Mouse (Mus musculus) right cerebral cortex, adult 2 months (tissue): ENCODE results near the gene Wdr83.

Source experiments
- DNase-seq, 2 experiments: peaks; one replicate each; pipeline ENCODE4 v3.0.0; 2021 to 2022; ENCODE audit warnings: low spot score in 2 of 2

Wdr83 gene

GRCm38 (mm10) chr8:85076993-85077392 lies 4.1 kb downstream of the Wdr83 start:
- DNase-seq, result peak; percentile 83 to 84

DNA sequence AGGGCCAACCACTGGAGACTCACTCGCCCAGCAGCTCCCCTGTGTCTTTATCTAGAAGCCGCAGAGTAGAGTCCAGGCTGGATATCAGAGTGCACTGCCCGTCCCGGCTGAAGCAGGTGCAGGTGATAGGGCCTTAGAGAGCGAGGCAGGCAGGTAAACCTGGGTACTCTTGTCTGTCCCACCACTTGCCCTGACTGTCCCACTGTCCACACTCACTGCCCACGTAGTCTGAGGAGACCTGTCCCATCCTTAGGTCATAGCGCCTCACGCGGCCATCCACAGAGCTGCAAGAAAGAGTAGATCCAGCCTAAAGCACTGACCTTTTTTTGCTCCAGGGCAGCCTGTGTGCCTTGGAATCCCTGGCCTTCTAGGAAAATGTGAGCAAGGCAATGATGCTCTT lies 5.1 kb downstream of the Wdr83 start:
- peak in 1 of 2 experiments; percentile 38 for DNase-seq

- no peak for DNase-seq
These were observed 6.5 kb downstream of the Wdr83 start for GRCm38 (mm10) chr8:85074617-85075016.

DNA sequence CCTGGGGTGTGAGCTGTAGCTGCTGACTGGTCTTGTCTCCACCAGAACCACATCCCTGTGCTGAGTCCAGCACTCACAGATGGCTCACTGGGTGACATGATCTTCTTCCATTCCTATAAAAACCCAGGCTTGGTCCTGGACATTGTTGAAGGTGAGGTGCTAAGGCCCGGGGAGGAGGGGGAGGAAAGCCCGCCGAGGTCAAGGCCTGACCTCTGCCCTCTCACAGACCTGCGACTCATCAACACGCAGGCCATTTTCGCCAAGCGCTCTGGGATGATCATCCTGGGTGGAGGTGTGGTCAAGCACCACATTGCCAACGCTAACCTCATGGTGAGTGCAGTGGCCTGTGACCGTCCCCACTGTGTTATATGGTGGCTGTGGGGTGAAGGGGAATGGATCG lies 6.9 kb downstream of the Wdr83 start:
- no peak for DNase-seq

DNA sequence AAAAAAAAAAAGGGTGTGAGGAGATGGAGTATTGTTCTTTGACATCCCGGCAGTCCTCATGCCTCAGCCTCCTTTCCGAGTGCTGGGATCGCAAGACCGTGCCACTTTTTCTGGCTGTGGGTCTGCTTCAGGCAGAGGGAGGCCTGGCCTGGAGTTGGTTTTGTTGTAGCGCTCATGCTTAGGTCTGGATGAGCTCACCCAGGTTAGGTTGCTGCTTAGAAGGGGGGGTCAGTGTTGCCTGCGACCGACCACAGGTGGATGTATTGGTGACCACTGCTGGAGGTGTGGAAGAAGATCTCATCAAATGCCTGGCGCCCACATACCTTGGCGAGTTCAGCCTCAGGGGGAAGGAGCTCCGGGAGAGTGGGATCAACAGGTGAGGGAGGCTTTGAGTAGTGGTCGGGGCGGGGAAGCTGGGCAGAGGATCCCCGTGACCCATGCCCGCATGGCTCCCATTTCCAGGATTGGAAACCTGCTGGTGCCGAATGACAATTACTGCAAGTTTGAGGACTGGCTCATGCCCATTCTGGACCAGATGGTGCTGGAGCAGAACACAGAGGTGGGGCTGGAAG lies 8.0 kb downstream of the Wdr83 start:
- no peak for DNase-seq

- peak in 1 of 2 experiments; percentile 60 for DNase-seq
These were observed 8.7 kb downstream of the Wdr83 start for GRCm38 (mm10) chr8:85072364-85072929.

- DNase-seq, result peak; percentile 91 to 94
These were observed 9.4 kb downstream of the Wdr83 start, which contains the start of gene Dhps for GRCm38 (mm10) chr8:85071514-85072281. Dhps (plus strand) TSS chr8:85071757.

DNA sequence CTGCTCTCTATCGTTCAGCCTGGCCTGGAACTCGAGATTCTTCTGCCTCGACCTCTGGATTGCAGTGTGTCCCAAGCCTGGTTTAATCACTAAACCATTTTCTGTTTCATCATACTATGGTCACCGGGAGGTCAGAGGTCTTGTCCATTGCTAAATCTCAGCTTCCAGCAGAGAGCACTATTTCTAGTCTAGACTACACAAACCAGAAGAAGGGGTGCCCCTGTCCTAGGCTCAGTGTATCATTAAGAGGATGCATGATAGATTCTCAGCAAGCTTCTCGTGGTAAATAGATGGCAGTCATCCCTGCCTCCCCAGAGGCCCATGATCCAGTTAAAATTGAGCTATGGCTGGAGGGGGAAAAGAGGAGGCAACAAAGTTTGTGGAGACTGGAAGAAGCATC lies 10.1 kb downstream of the Wdr83 start:
- no peak for DNase-seq

DNA sequence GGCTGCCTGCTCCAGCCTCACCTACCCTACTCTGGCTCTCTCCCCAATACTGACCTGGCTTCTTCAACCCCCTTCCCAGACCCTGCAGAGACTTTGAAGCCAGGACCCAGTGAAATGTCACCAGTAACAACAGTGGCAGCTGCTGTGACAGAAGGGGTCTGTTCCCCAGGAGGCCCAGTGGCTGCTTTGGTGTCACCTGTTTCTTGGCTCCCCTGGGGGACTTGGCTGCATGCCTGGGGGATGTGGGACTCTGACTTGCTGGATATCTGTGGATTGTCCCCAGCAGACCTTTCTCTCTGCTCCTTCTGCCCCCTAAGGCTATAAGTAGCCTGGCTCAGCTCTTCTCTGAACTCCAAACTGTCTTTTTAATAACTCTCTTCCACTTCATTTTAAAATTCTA lies 13.1 kb downstream of the Wdr83 start, which contains the start of gene Gm5741:
TSS of gene Gm5741 (minus strand) at position 1 of the 400 bp plus-strand sequence.
- no peak for DNase-seq

DNA sequence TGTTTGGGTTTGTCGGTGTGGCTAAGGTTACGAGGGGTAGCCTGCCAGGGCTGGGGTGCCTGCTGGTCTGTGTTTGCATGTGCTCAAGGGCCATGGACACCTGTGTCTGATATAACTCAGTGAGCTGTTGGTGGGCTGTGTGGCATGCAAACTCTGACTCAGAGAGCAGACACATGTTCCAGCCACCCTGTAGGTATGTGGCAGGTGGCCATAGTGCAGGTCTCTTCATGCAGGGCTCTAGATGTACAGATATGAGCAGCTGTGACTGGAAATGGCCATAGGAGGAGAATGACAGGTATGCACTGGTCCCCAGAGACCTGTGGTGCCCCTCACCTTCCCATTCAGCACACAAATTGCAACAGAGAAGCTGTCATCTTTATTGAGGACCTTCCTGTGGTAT lies 14.0 kb downstream of the Wdr83 start:
- DNase-seq, result no peak

GRCm38 (mm10) chr8:85065213-85065612 lies 15.9 kb downstream of the Wdr83 start:
- no peak for DNase-seq

GRCm38 (mm10) chr8:85062603-85063002 lies 18.5 kb downstream of the Wdr83 start:
- DNase-seq, result no peak

- peak; percentile 94 to 96 for DNase-seq
These were observed 21.1 kb downstream of the Wdr83 start, which contains the start of gene Fbxw9 for GRCm38 (mm10) chr8:85059879-85060616. Fbxw9 (plus strand) TSS chr8:85060055.

DNA sequence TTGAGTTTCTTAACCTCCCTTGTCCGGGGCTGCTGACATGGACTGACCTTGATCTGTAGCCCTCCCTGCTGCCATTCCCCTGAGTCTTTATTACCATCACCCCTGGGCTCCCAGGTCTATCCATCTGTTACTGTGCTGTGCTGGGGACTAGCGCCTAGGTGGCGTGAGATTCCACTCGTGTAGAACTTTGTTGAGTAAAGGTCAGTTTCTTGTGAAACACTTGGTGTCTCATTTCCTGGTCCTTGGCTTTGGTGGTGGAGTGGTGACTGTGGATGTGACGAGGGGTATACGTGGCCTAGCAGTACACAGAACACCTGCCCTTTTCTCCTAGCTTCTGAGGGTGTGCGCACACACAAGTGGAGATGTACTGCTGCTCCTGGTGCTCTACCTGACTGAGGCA lies 23.7 kb downstream of the Wdr83 start:
- no peak for DNase-seq

DNA sequence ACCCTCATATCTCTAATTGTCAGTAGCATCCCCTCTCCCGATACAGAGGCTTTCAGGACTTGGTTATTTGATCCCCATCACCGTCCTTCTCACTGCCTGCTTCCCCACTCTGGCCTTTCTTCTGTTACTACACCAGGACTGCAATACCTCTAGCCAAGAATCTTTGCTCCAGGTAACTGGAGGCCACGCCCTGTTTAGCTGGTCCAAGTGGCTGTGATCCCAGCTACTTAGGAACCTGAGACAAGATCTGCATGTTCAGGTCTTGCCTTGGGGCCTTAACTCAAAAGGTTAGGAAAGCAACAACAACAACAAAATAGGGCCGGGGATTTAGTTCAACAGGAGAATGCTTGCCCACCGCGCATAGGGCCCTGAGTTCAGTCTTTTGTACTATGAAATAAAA lies 37.5 kb downstream of the Wdr83 start:
- no peak for DNase-seq

DNA sequence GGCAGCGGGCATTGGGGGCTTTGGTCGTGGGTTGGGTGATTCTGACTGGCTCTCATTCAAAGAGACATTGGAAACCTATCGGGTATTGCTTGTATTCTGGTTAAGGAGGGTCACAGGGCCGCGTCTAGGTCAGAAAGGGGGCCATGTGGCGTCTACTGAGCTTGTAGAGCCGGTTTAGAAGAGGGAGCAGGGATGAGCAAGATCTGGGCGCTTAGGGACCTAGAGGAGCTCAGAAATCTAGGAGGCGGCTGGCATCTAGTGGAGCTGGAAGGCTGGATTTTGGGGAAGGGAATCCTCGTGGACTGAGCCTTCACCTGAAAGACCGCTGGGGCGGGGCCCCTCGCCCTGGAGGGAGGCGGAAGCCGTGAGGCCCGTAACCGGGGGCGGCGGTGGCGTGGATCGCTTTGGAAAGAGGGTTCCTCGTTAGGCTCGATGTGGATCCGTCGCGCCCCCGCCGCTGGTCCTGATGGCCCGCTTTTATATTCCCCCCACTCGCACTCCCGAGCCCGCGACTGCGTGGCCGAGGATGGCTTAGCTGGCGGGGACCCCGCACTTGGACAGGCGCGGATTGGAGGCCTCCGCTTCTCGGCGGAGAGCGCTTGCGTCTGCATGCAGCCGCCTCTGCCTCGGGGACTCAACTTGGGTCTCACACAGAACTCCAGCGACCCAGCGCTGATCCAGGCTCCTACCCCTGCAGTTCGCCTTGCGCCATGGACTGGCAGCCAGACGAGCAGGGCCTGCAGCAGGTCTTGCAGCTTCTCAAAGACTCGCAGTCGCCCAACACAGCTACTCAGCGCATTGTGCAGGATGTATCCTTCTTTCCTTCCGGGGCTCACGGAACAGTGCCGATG lies 43.2 kb downstream of the Wdr83 start:
- peak; percentile 63 to 64 for DNase-seq

- DNase-seq, result peak in 1 of 2 experiments; percentile 43
These were observed 43.8 kb downstream of the Wdr83 start for GRCm38 (mm10) chr8:85037366-85037680.

GRCm38 (mm10) chr8:85036718-85037365 lies 44.3 kb downstream of the Wdr83 start, which contains the start of gene Tnpo2:
Tnpo2 (plus strand) TSS chr8:85036915.
- peak; percentile 92 to 94 for DNase-seq

- no peak for DNase-seq
These were observed 44.8 kb downstream of the Wdr83 start for GRCm38 (mm10) chr8:85036381-85036717.

GRCm38 (mm10) chr8:85035728-85036310 lies 45.3 kb downstream of the Wdr83 start:
- no peak for DNase-seq
